Mouse (Mus musculus) embryonic facial prominence, embryonic 12.5 days (tissue): ENCODE data around the gene Mael. TPM values are rescaled to one million over a fixed set of nuclear protein-coding genes. Genes with fewer than 3 reads are reported as not detected.

Experiments used
- ATAC-seq: fragments of 200-750 bp; cut with Nextera tagmentation; 2 replicates; pipeline ENCODE4 v1.8.0; 2017; ENCODE audit not compliant: insufficient number of reproducible peaks, insufficient read depth, low FRiP score, low TSS enrichment
- H3K27ac ChIP-seq: fragments of 300-500 bp; sonication (generic); 2 replicates; pipeline ENCODE4 v1.5.1; 2016; ENCODE audit warnings: mild to moderate bottlenecking
- H3K27me3 ChIP-seq: fragments of 300-500 bp; sonication (generic); 2 replicates; pipeline ENCODE4 v1.6.1; 2016; ENCODE audit warnings: mild to moderate bottlenecking, moderate library complexity
- H3K36me3 ChIP-seq: fragments of 300-500 bp; sonication (generic); 2 replicates; pipeline ENCODE4 v1.6.1; 2016; ENCODE audit warnings: mild to moderate bottlenecking
- H3K4me1 ChIP-seq: fragments of 300-500 bp; sonication (generic); 2 replicates; pipeline ENCODE4 v1.6.1; 2016
- H3K4me2 ChIP-seq: fragments of 300-500 bp; sonication (generic); replicated peaks from 2 replicates; pipeline ENCODE4 v1.6.1; 2016; ENCODE audit warnings: mild to moderate bottlenecking, moderate library complexity
- H3K4me3 ChIP-seq: fragments of 300-500 bp; sonication (generic); 2 replicates; pipeline ENCODE4 v1.5.1; 2016; ENCODE audit warnings: mild to moderate bottlenecking
- H3K9ac ChIP-seq: fragments of 300-500 bp; sonication (generic); 2 replicates; pipeline ENCODE4 v1.6.1; 2016; ENCODE audit warnings: mild to moderate bottlenecking, moderate library complexity
- H3K9me3 ChIP-seq: fragments of 300-500 bp; sonication (generic); 2 replicates; pipeline ENCODE4 v1.6.1; 2016; ENCODE audit warnings: mild to moderate bottlenecking, moderate library complexity
- WGBS: fragments of 180-500 bp; shearing (Covaris S2); methylation state at CpG from one replicate; pipeline ENCODE4 v1.1.7; 2016; 5-methylcytosine and 5-hydroxymethylcytosine counted together
- polyA plus RNA-seq: library from polyadenylated mRNA; unstranded; fragments of >200 nt; fragmentation: Nextera tagmentation; extraction: Ambion mirVana; gene quantifications from 2 replicates; pipeline ENCODE4 v1.2.1, GENCODE M21; 2016

Gene Mael
- polyA plus RNA-seq, 1 experiment from 2014 or later, result 0.10 TPM

- no peak for ATAC-seq
- Histone ChIP-seq H3K27me3 (no peaks in the 10 kb centered on the region), H3K4me2 (no peak overlapping the region), H3K9ac (no peak overlapping the region), H3K4me3 (no peak overlapping the region), H3K9me3 (no peaks in the 10 kb centered on the region), H3K4me1 (no peaks in the 10 kb centered on the region), H3K36me3 (no peaks in the 10 kb centered on the region), H3K27ac (no peak overlapping the region)
- 82% methylated on average over 7 of the region's 7 CpGs for WGBS
These were observed 27.6 kb upstream of the Mael start for GRCm38 (mm10) chr1:166266001-166266705.

- H3K9ac ChIP-seq, result no peak overlapping the region
- H3K4me3 ChIP-seq, result no peak overlapping the region
- H3K9me3 ChIP-seq, result no peaks in the 10 kb centered on the region
- no peak for ATAC-seq
- H3K4me1 ChIP-seq, result peaks cover 3% of the 10 kb centered on the region; the same call in 1 of the 2 replicates
- H3K4me2 ChIP-seq, result no peak overlapping the region
- WGBS, result 72% methylated on average over 6 of the region's 6 CpGs
- H3K27me3 ChIP-seq, result peaks cover 26% of the 10 kb centered on the region
- no peak overlapping the region for H3K27ac ChIP-seq
- no peaks in the 10 kb centered on the region for H3K36me3 ChIP-seq
These were observed 21.0 kb upstream of the Mael start for GRCm38 (mm10) chr1:166259526-166259925.

GRCm38 (mm10) chr1:166256898-166257297, 18.4 kb upstream of the Mael start:
- Histone ChIP-seq H3K27ac (no peak overlapping the region), H3K27me3 (peaks cover 36% of the 10 kb centered on the region), H3K9me3 (no peaks in the 10 kb centered on the region), H3K4me2 (no peak overlapping the region), H3K4me1 (peaks cover 3% of the 10 kb centered on the region; the same call in 1 of the 2 replicates), H3K4me3 (no peak overlapping the region), H3K9ac (no peak overlapping the region), H3K36me3 (no peaks in the 10 kb centered on the region)
- WGBS, result 62% methylated on average over 4 of the region's 4 CpGs
- no peak for ATAC-seq

- 0 out of 2 replicates have a peak, but pooled peaks have one; percentile 19 for ATAC-seq
- Histone ChIP-seq H3K36me3 (no peaks in the 10 kb centered on the region), H3K4me2 (peak overlapping the region; percentile 17; the same call in 1 of the 2 replicates), H3K27me3 (peaks cover 36% of the 10 kb centered on the region), H3K4me3 (no peak overlapping the region), H3K9ac (no peak overlapping the region), H3K4me1 (peaks cover 3% of the 10 kb centered on the region; the same call in 1 of the 2 replicates), H3K27ac (no peak overlapping the region), H3K9me3 (no peaks in the 10 kb centered on the region)
- 10% methylated on average over 6 of the region's 6 CpGs for WGBS
These were observed 17.8 kb upstream of the Mael start for GRCm38 (mm10) chr1:166256302-166256701.

- H3K27me3 ChIP-seq, result peaks cover 36% of the 10 kb centered on the region
- 38% methylated on average over 2 of the region's 2 CpGs for WGBS
- H3K4me3 ChIP-seq, result no peak overlapping the region
- ATAC-seq, result no peak
- H3K27ac ChIP-seq, result no peak overlapping the region
- H3K9ac ChIP-seq, result no peak overlapping the region
- H3K4me1 ChIP-seq, result peaks cover 3% of the 10 kb centered on the region; the same call in 1 of the 2 replicates
- no peaks in the 10 kb centered on the region for H3K36me3 ChIP-seq
- H3K9me3 ChIP-seq, result no peaks in the 10 kb centered on the region
- peak overlapping the region; percentile 17; the same call in 1 of the 2 replicates for H3K4me2 ChIP-seq
These were observed 17.1 kb upstream of the Mael start for GRCm38 (mm10) chr1:166255651-166256050.

GRCm38 (mm10) chr1:166255091-166255490, 16.5 kb upstream of the Mael start:
- Histone ChIP-seq H3K9me3 (no peaks in the 10 kb centered on the region), H3K27me3 (peaks cover 36% of the 10 kb centered on the region), H3K36me3 (no peaks in the 10 kb centered on the region), H3K4me3 (no peak overlapping the region), H3K4me1 (peaks cover 3% of the 10 kb centered on the region; the same call in 1 of the 2 replicates), H3K4me2 (peak overlapping the region; percentile 17; the same call in 1 of the 2 replicates), H3K27ac (no peak overlapping the region), H3K9ac (no peak overlapping the region)
- no peak for ATAC-seq
- WGBS, result 47% methylated on average over 8 of the region's 8 CpGs

- Histone ChIP-seq H3K4me1 (peaks cover 3% of the 10 kb centered on the region; the same call in 1 of the 2 replicates), H3K27me3 (peaks cover 36% of the 10 kb centered on the region), H3K9me3 (no peaks in the 10 kb centered on the region), H3K4me3 (peak within 1 kb of the TSS; percentile 43), H3K36me3 (no peaks in the 10 kb centered on the region), H3K4me2 (peak within 1 kb of the TSS; percentile 88), H3K9ac (peak within 1 kb of the TSS; percentile 60), H3K27ac (no peak within 1 kb of the TSS)
- under 1% methylated on average over 72 of the region's 72 CpGs for WGBS
- ATAC-seq, result 0 out of 2 replicates have a peak, but pooled peaks have one; percentile 67
These were observed 15.6 kb upstream of the Mael start, which contains the start of gene Ildr2 for GRCm38 (mm10) chr1:166253898-166254894. Gene Ildr2, plus strand, starts transcription at chr1:166254139.

- WGBS, result 78% methylated on average over 6 of the region's 6 CpGs
- Histone ChIP-seq H3K9me3 (no peaks in the 10 kb centered on the region), H3K4me2 (no peak overlapping the region), H3K36me3 (no peaks in the 10 kb centered on the region), H3K9ac (no peak overlapping the region), H3K27ac (no peak overlapping the region), H3K27me3 (no peaks in the 10 kb centered on the region), H3K4me1 (no peaks in the 10 kb centered on the region), H3K4me3 (no peak overlapping the region)
- no peak for ATAC-seq
These were observed 5.7 kb upstream of the Mael start for GRCm38 (mm10) chr1:166244285-166244684.

- ATAC-seq, result no peak
- WGBS, result 81% methylated on average over 4 of the region's 4 CpGs
These were observed 24.4 kb downstream of the Mael start for GRCm38 (mm10) chr1:166214181-166214580.

GRCm38 (mm10) chr1:166209371-166209770, 29.2 kb downstream of the Mael start:
- H3K9ac ChIP-seq, result no peak overlapping the region
- H3K4me1 ChIP-seq, result no peaks in the 10 kb centered on the region
- no peak overlapping the region for H3K27ac ChIP-seq
- no peaks in the 10 kb centered on the region for H3K9me3 ChIP-seq
- H3K27me3 ChIP-seq, result no peaks in the 10 kb centered on the region
- no peak overlapping the region for H3K4me2 ChIP-seq
- 83% methylated on average over 6 of the region's 6 CpGs for WGBS
- no peak overlapping the region for H3K4me3 ChIP-seq
- ATAC-seq, result no peak
- H3K36me3 ChIP-seq, result no peaks in the 10 kb centered on the region

More at GRCm38 (mm10) chr1:166214181-166214580, 24.4 kb downstream of the Mael start:
- Histone ChIP-seq H3K9me3 (no peaks in the 10 kb centered on the region), H3K27me3 (no peaks in the 10 kb centered on the region), H3K4me1 (no peaks in the 10 kb centered on the region), H3K4me2 (no peak overlapping the region), H3K4me3 (no peak overlapping the region), H3K27ac (no peak overlapping the region), H3K36me3 (no peaks in the 10 kb centered on the region), H3K9ac (no peak overlapping the region)

- no peaks in the 10 kb centered on the region for H3K36me3 ChIP-seq
- 62% methylated on average over 3 of the region's 3 CpGs for WGBS
- ATAC-seq, result no peak
These were observed 33.4 kb downstream of the Mael start for GRCm38 (mm10) chr1:166205159-166205558.

More at GRCm38 (mm10) chr1:166205159-166205558, 33.4 kb downstream of the Mael start:
- Histone ChIP-seq H3K27me3 (no peaks in the 10 kb centered on the region), H3K4me3 (no peak overlapping the region), H3K9ac (no peak overlapping the region), H3K9me3 (no peaks in the 10 kb centered on the region), H3K4me2 (no peak overlapping the region), H3K4me1 (no peaks in the 10 kb centered on the region), H3K27ac (no peak overlapping the region)
